ENCODE assay signal across 8 mouse cellular contexts in the genomic region with DNA sequence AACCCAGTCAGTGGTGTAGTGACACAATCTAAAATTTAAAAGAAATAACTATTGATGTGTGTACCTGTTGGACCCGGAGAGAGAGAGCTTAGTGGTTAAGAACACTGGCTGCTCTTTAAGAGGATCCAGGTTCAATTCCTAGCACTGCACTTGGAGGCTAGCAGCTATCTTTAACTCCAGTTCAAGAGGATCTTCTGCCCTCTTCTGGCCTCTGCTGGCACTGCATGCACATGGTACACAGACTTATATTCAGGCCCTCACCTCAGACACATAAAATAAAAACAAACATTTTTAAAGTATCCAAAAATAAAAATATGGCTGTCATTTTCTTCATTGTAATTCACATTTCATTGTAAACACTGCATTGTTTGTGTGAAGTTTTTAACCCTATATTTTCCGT. TPM values are rescaled to one million over a fixed set of nuclear protein-coding genes. Genes with fewer than 3 reads are reported as not detected.
DNase-seq lines count a peak whose midpoint lies in the region; ATAC-seq and TF ChIP-seq lines count a peak whose summit lies in the region.
"Had no signal": no experiment of that assay in that cellular context is flagged by ENCODE, and none has a peak within 500 bp of the region (broad histone marks: within the 10 kb centered on the region; RNA-seq: fewer than 3 reads in every experiment).

No protein-coding gene starts in this region.

- no peaks in the 10 kb centered on the region for H3K4me1 ChIP-seq in kidney, embryonic 14.5 days (ENCODE audit: control insufficient read depth, insufficient read depth, low read length)
- peaks cover 31% of the 10 kb centered on the region for H3K4me1 ChIP-seq in E14TG2a.4 (replicated peaks; ENCODE audit: low read depth, low read length)
- H3K4me1 ChIP-seq in liver, postnatal 0 days (ENCODE audit: insufficient read depth), result no peaks in the 10 kb centered on the region
- H3K4me1 ChIP-seq in forebrain, embryonic 16.5 days (replicated peaks; ENCODE audit: control insufficient read depth, insufficient read depth, low read length), result no peaks in the 10 kb centered on the region
- H3K4me1 ChIP-seq: limb, embryonic 12.5 days had no signal

- 97% methylated on average over 2 of the region's 2 CpGs for WGBS in kidney, embryonic 14.5 days
- WGBS in liver, postnatal 0 days (ENCODE audit: insufficient replicate concordance), result 92% methylated on average over 2 of the region's 2 CpGs
- WGBS in forebrain, embryonic 16.5 days, result 98% methylated on average over 2 of the region's 2 CpGs

- no peaks in the 10 kb centered on the region for H3K27me3 ChIP-seq in kidney, embryonic 14.5 days (ENCODE audit: control insufficient read depth, insufficient read depth, low read length)
- no peaks in the 10 kb centered on the region; the same call in 1 of the 2 replicates for H3K27me3 ChIP-seq in E14TG2a.4 (ENCODE audit: insufficient read depth, low read length)
- no peaks in the 10 kb centered on the region for H3K27me3 ChIP-seq in liver, postnatal 0 days (ENCODE audit: insufficient read depth, low read length)
- no peaks in the 10 kb centered on the region for H3K27me3 ChIP-seq in forebrain, embryonic 16.5 days (replicated peaks; ENCODE audit: control insufficient read depth, insufficient read depth, low read length)
- H3K27me3 ChIP-seq: limb, embryonic 12.5 days had no signal

- no peak overlapping the region for H3K4me2 ChIP-seq in kidney, embryonic 14.5 days (replicated peaks; ENCODE audit: low read depth, low read length)
- H3K4me2 ChIP-seq in liver, postnatal 0 days (ENCODE audit: low read depth, low read length), result no peak overlapping the region
- no peak overlapping the region for H3K4me2 ChIP-seq in forebrain, embryonic 16.5 days (ENCODE audit: low read length)
- H3K4me2 ChIP-seq: limb, embryonic 12.5 days had no signal

- peak; percentile 21 for DNase-seq in kidney, adult 18-20 months
- DNase-seq in A20 (ENCODE audit: low read depth, low spot score), result peak; percentile 40
- peak; percentile 36 for DNase-seq in liver, postnatal 0 days

- no peaks in the 10 kb centered on the region for H3K36me3 ChIP-seq in kidney, embryonic 14.5 days (ENCODE audit: control insufficient read depth, insufficient read depth, low read length)
- no peaks in the 10 kb centered on the region for H3K36me3 ChIP-seq in E14TG2a.4 (ENCODE audit: insufficient read depth, low read length)
- H3K36me3 ChIP-seq in liver, postnatal 0 days (replicated peaks; ENCODE audit: insufficient read depth, low read length), result no peaks in the 10 kb centered on the region
- H3K36me3 ChIP-seq in forebrain, embryonic 16.5 days (ENCODE audit: control insufficient read depth, insufficient read depth), result no peaks in the 10 kb centered on the region
- H3K36me3 ChIP-seq: limb, embryonic 12.5 days had no signal

- H3K4me3 ChIP-seq in kidney, embryonic 14.5 days (ENCODE audit: low read length), result no peak overlapping the region
- no peak overlapping the region for H3K4me3 ChIP-seq in E14TG2a.4 (replicated peaks; ENCODE audit: low read length)
- H3K4me3 ChIP-seq in liver, postnatal 0 days (ENCODE audit: low read depth, low read length), result no peak overlapping the region
- H3K4me3 ChIP-seq in forebrain, embryonic 16.5 days (replicated peaks; ENCODE audit: low read length), result no peak overlapping the region
- H3K4me3 ChIP-seq: limb, embryonic 12.5 days had no signal

- no peak overlapping the region for H3K27ac ChIP-seq in kidney, embryonic 14.5 days (ENCODE audit: low read depth, low read length)
- H3K27ac ChIP-seq in liver, postnatal 0 days (ENCODE audit: low read depth), result no peak overlapping the region
- H3K27ac ChIP-seq in forebrain, embryonic 16.5 days (ENCODE audit: low read length), result no peak overlapping the region
- H3K27ac ChIP-seq: limb, embryonic 12.5 days had no signal

- H3K9ac ChIP-seq in kidney, embryonic 14.5 days (ENCODE audit: low read depth, low read length), result no peak overlapping the region
- H3K9ac ChIP-seq in liver, postnatal 0 days (replicated peaks), result no peak overlapping the region
- no peak overlapping the region for H3K9ac ChIP-seq in forebrain, embryonic 16.5 days (replicated peaks; ENCODE audit: low read depth, low read length)
- H3K9ac ChIP-seq: limb, embryonic 12.5 days had no signal

- TF ChIP-seq CTCF in E14TG2a.4 (conservative IDR thresholded peaks at IDR 0.05; ENCODE audit: low read length), result peak; percentile 80
- peak; percentile 59 for TF ChIP-seq CTCF in liver, postnatal 0 days (IDR thresholded peaks at IDR 0.05; ENCODE audit: low read depth)

- no peaks in the 10 kb centered on the region for H3K9me3 ChIP-seq in kidney, embryonic 14.5 days (ENCODE audit: control insufficient read depth, low read length)
- no peaks in the 10 kb centered on the region for H3K9me3 ChIP-seq in E14TG2a.4 (ENCODE audit: low read length)
- no peaks in the 10 kb centered on the region for H3K9me3 ChIP-seq in liver, postnatal 0 days (ENCODE audit: low read length)
- no peaks in the 10 kb centered on the region for H3K9me3 ChIP-seq in forebrain, embryonic 16.5 days (ENCODE audit: control insufficient read depth, low read length)
- H3K9me3 ChIP-seq: limb, embryonic 12.5 days had no signal

- TF ChIP-seq EP300 in liver, postnatal 0 days (IDR thresholded peaks at IDR 0.05; ENCODE audit: low read depth), result no peak

- ATAC-seq in kidney, embryonic 14.5 days (ENCODE audit: low FRiP score, low TSS enrichment), result no peak
- ATAC-seq in liver, postnatal 0 days, result no peak
- ATAC-seq in monocyte, adult 5-6 weeks (replicated peaks; ENCODE audit: insufficient number of reproducible peaks, low FRiP score, low TSS enrichment, poor library complexity, severe bottlenecking), result no peak
- ATAC-seq in forebrain, embryonic 16.5 days, result no peak

RNA-seq across cellular contexts. Expression of a gene that starts 27.9 kb away (rescaled TPM):
- polyA plus RNA-seq in kidney, embryonic 14.5 days (2014; fragmentation: Nextera tagmentation; extraction: Ambion mirVana), result 0.34 and 0.56 TPM in 2 replicates
- 0.05 TPM in 2 replicates for polyA plus RNA-seq in liver, postnatal 0 days (2015; fragmentation: Nextera tagmentation; extraction: Ambion mirVana)
- total RNA-seq in monocyte, adult 5-6 weeks (2017), result not detected in 3 replicates
- polyA plus RNA-seq in forebrain, embryonic 16.5 days (2015; fragmentation: Nextera tagmentation; extraction: Ambion mirVana), result 0.33 and 0.50 TPM in 2 replicates
- polyA plus RNA-seq: limb, embryonic 12.5 days had no signal

RNA-seq across cellular contexts. Expression of a gene that starts 28.5 kb away (rescaled TPM):
- 29.1 and 33.6 TPM in 2 replicates for polyA plus RNA-seq in kidney, embryonic 14.5 days (2014; fragmentation: Nextera tagmentation; extraction: Ambion mirVana)
- 13.5 and 14.3 TPM in 2 replicates for polyA plus RNA-seq in liver, postnatal 0 days (2015; fragmentation: Nextera tagmentation; extraction: Ambion mirVana)
- total RNA-seq in monocyte, adult 5-6 weeks (2017), result 9.2 to 22.1 TPM (median 10.6 TPM) in 3 replicates
- 22.6 and 24.3 TPM in 2 replicates for polyA plus RNA-seq in forebrain, embryonic 16.5 days (2015; fragmentation: Nextera tagmentation; extraction: Ambion mirVana)

RNA-seq across cellular contexts. Expression of a gene that starts 28.9 kb away (rescaled TPM):
- polyA plus RNA-seq in kidney, embryonic 14.5 days (2014; fragmentation: Nextera tagmentation; extraction: Ambion mirVana), result 102 and 136 TPM in 2 replicates
- polyA plus RNA-seq in liver, postnatal 0 days (2015; fragmentation: Nextera tagmentation; extraction: Ambion mirVana), result 55.9 and 58.1 TPM in 2 replicates
- 72.4 to 102 TPM (median 78.3 TPM) in 3 replicates for total RNA-seq in monocyte, adult 5-6 weeks (2017)
- 71.8 and 74.8 TPM in 2 replicates for polyA plus RNA-seq in forebrain, embryonic 16.5 days (2015; fragmentation: Nextera tagmentation; extraction: Ambion mirVana)
